Mouse (Mus musculus): ENCODE measurements around the gene Ptpn21.

The Ptpn21 gene

DNA sequence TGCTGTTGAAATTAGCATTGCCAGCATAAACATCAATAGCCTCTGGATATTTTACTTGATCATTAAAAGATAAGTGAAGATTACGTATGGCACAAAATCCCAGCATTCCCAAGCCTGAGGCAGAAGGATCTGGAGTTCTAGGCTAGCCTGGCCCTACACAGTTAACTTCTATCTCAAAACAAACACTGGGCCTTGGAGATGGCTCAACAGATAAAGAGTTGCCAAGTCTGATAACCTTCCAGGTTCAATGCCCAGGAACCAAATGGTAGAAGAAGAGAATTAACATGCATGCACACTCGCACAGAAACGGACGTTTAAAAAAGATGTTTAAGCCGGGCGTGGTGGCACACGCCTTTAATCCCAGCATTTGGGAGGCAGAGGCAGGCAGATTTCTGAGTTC is 13.0 kb downstream of the Ptpn21 start:
- no peak for DNase-seq (ENCODE audit: low spot score)

GRCm38 (mm10) chr12:98721030-98721429 is 16.2 kb downstream of the Ptpn21 start:
- peak; percentile 47 for DNase-seq (ENCODE audit: low spot score)

GRCm38 (mm10) chr12:98720628-98721027 is 16.6 kb downstream of the Ptpn21 start:
- peak; percentile 47 for DNase-seq (ENCODE audit: low spot score)

- DNase-seq (ENCODE audit: low spot score) = no peak
Observed at GRCm38 (mm10) chr12:98716142-98716541, 21.1 kb downstream of the Ptpn21 start.

- DNase-seq (ENCODE audit: low spot score) = peak; percentile 66
Observed at GRCm38 (mm10) chr12:98714757-98715156, 22.4 kb downstream of the Ptpn21 start.

GRCm38 (mm10) chr12:98713621-98714103 is 23.5 kb downstream of the Ptpn21 start:
- DNase-seq (ENCODE audit: low spot score) = no peak

DNA sequence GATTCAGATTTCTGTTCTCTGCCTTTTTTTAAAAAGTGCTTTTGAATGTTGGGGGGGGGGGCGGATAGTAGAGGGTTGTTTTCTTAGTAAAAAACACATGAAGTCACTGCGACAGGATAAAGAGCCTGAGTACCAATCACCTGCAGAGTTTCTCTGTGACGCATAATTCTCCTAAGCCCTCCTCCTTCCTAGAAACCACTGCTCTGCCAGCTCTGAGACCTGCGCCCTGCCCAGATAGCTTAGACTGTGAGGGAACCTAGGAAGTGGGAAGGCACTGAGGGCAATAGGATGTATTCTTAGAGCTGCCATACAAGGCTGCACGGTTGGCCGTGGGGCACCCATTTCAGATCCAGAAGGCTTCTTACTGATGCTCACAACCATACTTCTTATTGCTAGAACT is 24.4 kb downstream of the Ptpn21 start:
- no peak for DNase-seq (ENCODE audit: low spot score)

- DNase-seq (ENCODE audit: low spot score) = no peak
Observed at GRCm38 (mm10) chr12:98703961-98704360, 33.2 kb downstream of the Ptpn21 start.

- DNase-seq (ENCODE audit: low spot score) = no peak
Observed at GRCm38 (mm10) chr12:98703554-98703953, 33.7 kb downstream of the Ptpn21 start.

- DNase-seq (ENCODE audit: low spot score) = no peak
Observed at GRCm38 (mm10) chr12:98701564-98701963, 35.6 kb downstream of the Ptpn21 start.

DNA sequence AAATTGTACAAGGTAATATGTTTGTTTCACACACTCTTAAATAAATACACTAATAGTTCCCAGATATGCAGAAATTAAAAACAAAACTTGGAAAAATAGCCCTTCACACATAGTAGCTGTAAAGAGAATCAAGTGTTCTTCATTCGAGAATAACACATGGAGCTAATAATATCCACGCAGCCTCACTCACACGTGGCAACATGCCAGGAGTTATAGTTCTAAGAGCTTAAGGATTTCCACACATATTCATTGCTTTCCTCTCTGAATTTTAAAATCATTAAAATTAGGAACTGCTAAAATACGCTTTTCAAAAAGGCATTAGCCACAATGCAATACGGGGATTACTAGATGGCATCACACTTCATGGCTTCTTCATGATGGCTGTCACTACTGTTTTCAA is 40.0 kb downstream of the Ptpn21 start:
- DNase-seq (ENCODE audit: low spot score) = no peak

- DNase-seq (ENCODE audit: low spot score) = no peak
Observed at GRCm38 (mm10) chr12:98690230-98690629, 47.0 kb downstream of the Ptpn21 start.

DNA sequence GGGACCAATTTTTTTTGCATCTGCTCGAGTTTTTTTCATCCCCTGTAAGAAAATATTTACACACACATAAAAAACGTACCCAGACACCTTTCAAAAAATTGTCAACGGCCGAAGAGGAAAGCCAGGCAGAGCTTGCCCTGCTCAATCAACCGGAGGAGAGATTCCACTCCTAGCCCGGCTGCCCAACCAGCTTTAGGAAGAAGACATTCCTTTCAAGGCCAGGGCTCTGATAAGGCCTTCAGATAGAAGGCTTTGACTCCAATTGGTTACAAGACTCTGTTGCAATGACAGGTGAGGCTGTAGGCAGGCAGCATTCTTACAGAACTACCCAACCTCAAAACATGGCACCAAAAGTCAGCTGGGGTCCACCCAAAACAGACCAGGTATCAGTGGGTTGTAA is 53.6 kb downstream of the Ptpn21 start:
- DNase-seq (ENCODE audit: low spot score) = no peak

GRCm38 (mm10) chr12:98683171-98683570 is 54.0 kb downstream of the Ptpn21 start:
- DNase-seq (ENCODE audit: low spot score) = no peak

DNA sequence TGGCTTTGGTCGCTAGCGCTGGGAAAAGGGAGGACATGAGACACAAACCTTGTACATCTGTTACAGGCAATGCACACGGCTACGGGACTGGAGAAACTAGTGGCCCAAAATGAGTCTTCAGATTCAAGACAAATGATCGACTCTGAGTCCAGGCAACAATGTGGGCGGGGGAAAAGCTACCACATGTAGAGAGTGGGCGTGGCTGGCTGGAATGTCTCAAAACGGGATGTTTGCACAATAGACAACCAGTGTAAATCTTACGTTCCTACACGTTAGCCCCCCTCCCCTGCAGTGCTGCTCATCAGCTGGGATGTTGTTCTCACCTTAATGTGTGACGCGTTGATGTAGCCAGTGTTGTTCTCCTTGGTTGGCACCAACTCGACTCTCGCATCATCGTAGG is 55.0 kb downstream of the Ptpn21 start:
- no peak for DNase-seq (ENCODE audit: low spot score)

- no peak for DNase-seq (ENCODE audit: low spot score)
Observed at GRCm38 (mm10) chr12:98679906-98680305, 57.3 kb downstream of the Ptpn21 start.

- no peak for DNase-seq (ENCODE audit: low spot score)
Observed at GRCm38 (mm10) chr12:98677336-98677735, 59.9 kb downstream of the Ptpn21 start.

- DNase-seq (ENCODE audit: low spot score) = no peak
Observed at GRCm38 (mm10) chr12:98676861-98677260, 60.3 kb downstream of the Ptpn21 start.

GRCm38 (mm10) chr12:98674627-98675143 is 62.5 kb downstream of the Ptpn21 start:
- peak; percentile 88 for DNase-seq (ENCODE audit: low spot score)

GRCm38 (mm10) chr12:98673879-98674278 is 63.3 kb downstream of the Ptpn21 start:
- DNase-seq (ENCODE audit: low spot score) = no peak

DNA sequence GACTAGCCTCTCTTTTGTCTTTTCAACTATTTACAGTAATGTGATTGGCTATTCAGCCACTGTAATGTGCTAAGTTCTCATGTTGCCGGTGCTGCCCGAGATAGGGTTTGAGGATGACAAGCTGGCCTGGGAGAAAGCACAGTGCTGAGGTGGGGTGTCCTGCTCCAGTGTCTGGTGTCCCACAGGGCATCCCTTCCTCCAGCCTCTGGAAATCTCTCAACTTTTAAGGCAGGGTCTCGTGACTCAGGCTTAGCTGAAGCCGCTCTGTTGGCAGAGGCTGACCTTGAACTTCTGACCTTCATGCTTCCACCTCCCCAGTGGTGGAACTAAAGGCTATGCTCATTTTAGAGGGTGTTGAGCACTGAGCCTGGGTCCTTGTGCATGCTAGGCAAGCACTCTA is 66.8 kb downstream of the Ptpn21 start:
- no peak for DNase-seq (ENCODE audit: low spot score)

DNA sequence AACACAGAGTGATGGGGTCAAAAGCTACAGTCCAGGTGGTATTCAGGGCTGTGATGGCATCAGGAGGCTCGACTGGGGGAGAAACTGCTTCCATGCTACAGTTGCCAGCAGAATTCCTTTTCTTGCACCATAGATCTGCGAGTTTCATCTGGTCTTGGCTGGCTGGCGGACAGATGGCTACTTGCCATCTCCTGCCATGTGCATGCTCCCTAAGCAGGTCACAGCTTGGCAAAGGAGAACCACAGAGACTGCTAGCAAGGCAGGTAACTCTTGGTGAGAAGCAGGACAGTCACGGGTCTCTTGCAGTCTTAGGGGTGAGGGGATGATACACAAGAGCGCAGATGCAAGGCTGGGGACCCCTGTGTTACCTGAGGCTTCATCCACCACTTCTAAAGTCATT is 67.3 kb downstream of the Ptpn21 start:
- no peak for DNase-seq (ENCODE audit: low spot score)

GRCm38 (mm10) chr12:98669086-98669485 is 68.1 kb downstream of the Ptpn21 start:
- no peak for DNase-seq (ENCODE audit: low spot score)

DNA sequence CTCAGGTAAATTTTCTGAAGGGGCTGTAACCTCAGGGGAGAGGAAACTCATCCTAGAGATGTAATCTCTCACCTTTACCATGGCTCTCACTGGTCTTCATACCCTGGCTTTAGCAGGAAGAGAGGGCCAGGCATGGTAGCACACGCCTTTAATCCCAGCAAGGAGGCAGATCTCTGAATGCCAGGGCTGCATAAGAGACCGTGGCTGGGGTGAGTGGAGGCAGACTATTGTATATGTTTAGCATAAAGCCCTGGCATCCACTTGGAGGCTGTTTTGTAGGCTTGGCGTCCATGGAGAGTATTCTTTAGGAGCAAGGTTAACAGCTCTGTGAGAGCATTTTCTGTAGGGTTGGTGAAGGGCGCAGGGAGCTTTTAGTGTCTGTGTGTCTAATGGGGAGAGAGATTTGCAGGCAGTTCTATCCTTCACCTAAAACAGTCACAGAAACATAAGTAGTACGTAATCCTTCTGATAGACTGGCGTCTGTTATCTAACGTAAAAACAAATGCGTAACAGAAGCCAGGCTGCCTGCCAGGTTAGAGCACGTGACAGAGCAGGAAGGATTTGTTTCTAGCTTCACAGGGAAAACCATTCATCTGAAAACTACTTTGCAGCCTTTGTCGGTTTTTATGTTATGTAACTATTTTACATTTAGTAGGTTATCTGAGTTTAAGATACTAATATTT is 68.9 kb downstream of the Ptpn21 start:
- no peak for DNase-seq (ENCODE audit: low spot score)

All from retina, embryonic 14.5 days (tissue).